Mouse (Mus musculus) embryo, embryonic 11 days (tissue): ENCODE measurements around the gene Prickle4.
"Not testable (repeated sequence)": the region's sequence is repeated elsewhere in the genome, so short reads cannot be mapped to it uniquely, and the experiment has no call there.

Experiments used
- DNase-seq: peaks from one replicate; pipeline ENCODE4 v3.0.0-alpha.2; 2015

The Prickle4 gene

GRCm38 (mm10) chr17:47663009-47663713, 31.4 kb downstream of the Prickle4 start:
- peak; percentile 60 for DNase-seq

- DNase-seq: no peak
Measured at GRCm38 (mm10) chr17:47658741-47659243, 35.7 kb downstream of the Prickle4 start.

GRCm38 (mm10) chr17:47657901-47658300, 36.6 kb downstream of the Prickle4 start:
- DNase-seq: no peak

- no peak for DNase-seq
Measured at GRCm38 (mm10) chr17:47655697-47656096, 38.8 kb downstream of the Prickle4 start.

- not testable (repeated sequence) for DNase-seq
Measured at GRCm38 (mm10) chr17:47654346-47654745, 40.2 kb downstream of the Prickle4 start.

- DNase-seq: no peak
Measured at GRCm38 (mm10) chr17:47651953-47652352, 42.6 kb downstream of the Prickle4 start.

- DNase-seq: peak; percentile 20
Measured at GRCm38 (mm10) chr17:47648966-47649365, 45.6 kb downstream of the Prickle4 start.

GRCm38 (mm10) chr17:47646683-47647082, 47.9 kb downstream of the Prickle4 start:
- peak; percentile 74 for DNase-seq

- no peak for DNase-seq
Measured at GRCm38 (mm10) chr17:47642992-47643391, 51.5 kb downstream of the Prickle4 start.
